Mouse (Mus musculus) stomach, postnatal 0 days (tissue): ENCODE measurements at regions not wholly inside any gene's neighbourhood (a gene's known extent, or its start where the extent isn't known, plus 50 kb on each side); places are given as distances from the start of the nearest gene placed in this dataset.

Experiments
- CTCF ChIP-seq: IDR thresholded peaks from 2 replicates; pipeline ENCODE4 v1.5.1; 2016; ENCODE audit warnings: antibody characterized with exemption, low read depth, mild to moderate bottlenecking, moderate library complexity
- EP300 ChIP-seq: optimal IDR thresholded peaks from 2 replicates; pipeline ENCODE3; 2016; ENCODE audit warnings: antibody characterized with exemption

DNA sequence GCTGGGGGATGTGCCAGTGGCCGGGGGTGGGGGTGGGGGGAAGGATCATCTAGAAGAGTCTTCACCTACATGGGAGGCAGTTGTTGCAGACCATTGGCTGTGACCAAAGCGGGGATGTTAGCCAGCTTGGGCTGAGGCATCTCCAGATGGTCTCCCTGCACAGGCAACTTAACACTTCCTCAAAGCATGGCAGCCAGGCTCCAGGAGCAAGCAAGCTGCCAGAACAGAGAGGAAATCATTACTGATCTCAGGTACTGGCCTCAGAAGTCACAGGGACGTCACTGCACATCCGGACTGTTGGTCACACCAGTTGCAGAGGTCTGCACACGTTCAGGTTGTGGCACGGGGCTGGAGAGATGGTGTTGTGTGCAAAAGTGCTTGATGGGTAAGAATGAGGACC lies 321.1 kb upstream of the Tbx3 start:
- TF ChIP-seq CTCF, result no peak
- no peak for TF ChIP-seq EP300
